Mouse (Mus musculus): ENCODE results near the gene Cpne6.

Gene Cpne6

GRCm38 (mm10) chr14:55510125-55510731 is at the start of gene Cpne6:
Cpne6 (plus strand) TSS chr14:55510445.
- no peak for DNase-seq (ENCODE audit: low read depth, low spot score)

- DNase-seq (ENCODE audit: low read depth, low spot score): no peak
Observed at GRCm38 (mm10) chr14:55461757-55462156, 48.5 kb upstream of the Cpne6 start.

- DNase-seq (ENCODE audit: low read depth, low spot score): no peak
Observed at GRCm38 (mm10) chr14:55466481-55466880, 43.8 kb upstream of the Cpne6 start.

- DNase-seq (ENCODE audit: low read depth, low spot score): no peak
Observed at GRCm38 (mm10) chr14:55467108-55467507, 43.1 kb upstream of the Cpne6 start.

GRCm38 (mm10) chr14:55468301-55468741 is 41.9 kb upstream of the Cpne6 start:
- DNase-seq (ENCODE audit: low read depth, low spot score): no peak

- DNase-seq (ENCODE audit: low read depth, low spot score): no peak
Observed at GRCm38 (mm10) chr14:55469041-55469440, 41.2 kb upstream of the Cpne6 start.

GRCm38 (mm10) chr14:55469821-55470220 is 40.4 kb upstream of the Cpne6 start:
- DNase-seq (ENCODE audit: low read depth, low spot score): no peak

- no peak for DNase-seq (ENCODE audit: low read depth, low spot score)
Observed at GRCm38 (mm10) chr14:55470806-55471205, 39.4 kb upstream of the Cpne6 start.

GRCm38 (mm10) chr14:55475654-55476053 is 34.6 kb upstream of the Cpne6 start:
- no peak for DNase-seq (ENCODE audit: low read depth, low spot score)

GRCm38 (mm10) chr14:55477421-55477820 is 32.8 kb upstream of the Cpne6 start:
- DNase-seq (ENCODE audit: low read depth, low spot score): no peak

- no peak for DNase-seq (ENCODE audit: low read depth, low spot score)
Observed at GRCm38 (mm10) chr14:55477829-55478228, 32.4 kb upstream of the Cpne6 start.

GRCm38 (mm10) chr14:55478651-55479599 is 31.3 kb upstream of the Cpne6 start, which contains the start of gene Dhrs4:
Dhrs4 (plus strand) TSS chr14:55478758.
- peak; percentile 89 for DNase-seq (ENCODE audit: low read depth, low spot score)

- no peak for DNase-seq (ENCODE audit: low read depth, low spot score)
Observed at GRCm38 (mm10) chr14:55479629-55480028, 30.6 kb upstream of the Cpne6 start.

- DNase-seq (ENCODE audit: low read depth, low spot score): no peak
Observed at GRCm38 (mm10) chr14:55484430-55485085, 25.7 kb upstream of the Cpne6 start.

- DNase-seq (ENCODE audit: low read depth, low spot score): no peak
Observed at GRCm38 (mm10) chr14:55486836-55487235, 23.4 kb upstream of the Cpne6 start.

GRCm38 (mm10) chr14:55490361-55491201 is 19.7 kb upstream of the Cpne6 start, which contains the start of gene Carmil3:
Carmil3 (plus strand) TSS chr14:55490651.
- DNase-seq (ENCODE audit: low read depth, low spot score): peak; percentile 75

GRCm38 (mm10) chr14:55491291-55491833 is 18.9 kb upstream of the Cpne6 start:
- DNase-seq (ENCODE audit: low read depth, low spot score): peak; percentile 48

GRCm38 (mm10) chr14:55492103-55492502 is 18.1 kb upstream of the Cpne6 start:
- DNase-seq (ENCODE audit: low read depth, low spot score): no peak

- no peak for DNase-seq (ENCODE audit: low read depth, low spot score)
Observed at GRCm38 (mm10) chr14:55495509-55496240, 14.6 kb upstream of the Cpne6 start.
